Mouse (Mus musculus) heart, embryonic 14.5 days (tissue): ENCODE data around the gene Caskin1. TPM values are rescaled to one million over a fixed set of nuclear protein-coding genes. Genes with fewer than 3 reads are reported as not detected.

Source experiments
- ATAC-seq: fragments of 200-750 bp; cut with Nextera tagmentation; 2 replicates; pipeline ENCODE4 v1.8.0; 2017; ENCODE audit warnings: low read depth, moderate TSS enrichment; ENCODE audit not compliant: insufficient number of reproducible peaks, insufficient read depth, low FRiP score
- H3K27ac ChIP-seq, 2 experiments: fragments of 200-500 bp in 1 of 2; fragments of 300-500 bp in 1 of 2; sonication (generic) in 1 of 2; replicated peaks in 1 of 2; 2 replicates each; pipeline ENCODE4 v1.5.1; 2012 to 2014; ENCODE audit warnings: low read depth in 2 of 2, low read length in 2 of 2, control low read depth in 1 of 2, mild to moderate bottlenecking in 1 of 2, mixed read lengths in 1 of 2; ENCODE audit not compliant: control insufficient read depth in 1 of 2, insufficient read depth in 1 of 2
- H3K27me3 ChIP-seq: fragments of 300-500 bp; sonication (generic); 2 replicates; pipeline ENCODE4 v1.6.1; 2014; ENCODE audit warnings: mild to moderate bottlenecking, low read length, control low read depth; ENCODE audit not compliant: control insufficient read depth, insufficient read depth
- H3K36me3 ChIP-seq: fragments of 300-500 bp; sonication (generic); 2 replicates; pipeline ENCODE4 v1.6.1; 2014; ENCODE audit warnings: mild to moderate bottlenecking, control low read depth, low read length, mixed read lengths; ENCODE audit not compliant: control insufficient read depth, insufficient read depth
- H3K4me1 ChIP-seq, 2 experiments: fragments of 200-500 bp in 1 of 2; fragments of 300-500 bp in 1 of 2; sonication (generic) in 1 of 2; 2 replicates each; pipeline ENCODE4 v1.6.1; 2012 to 2014; ENCODE audit warnings: low read length in 2 of 2, control low read depth in 1 of 2, mixed read lengths in 1 of 2; ENCODE audit not compliant: control insufficient read depth in 2 of 2, insufficient read depth in 2 of 2
- H3K4me2 ChIP-seq: fragments of 300-500 bp; sonication (generic); 2 replicates; pipeline ENCODE4 v1.6.1; 2014; ENCODE audit warnings: mild to moderate bottlenecking, low read length
- H3K4me3 ChIP-seq, 2 experiments: fragments of 200-500 bp in 1 of 2; fragments of 300-500 bp in 1 of 2; sonication (generic) in 1 of 2; 2 replicates each; pipeline ENCODE4 v1.5.1; 2012 to 2014; ENCODE audit warnings: low read length in 2 of 2, mild to moderate bottlenecking in 2 of 2, control low read depth in 1 of 2, low read depth in 1 of 2, moderate library complexity in 1 of 2; ENCODE audit not compliant: control insufficient read depth in 1 of 2, insufficient read depth in 1 of 2
- H3K9ac ChIP-seq: fragments of 300-500 bp; sonication (generic); 2 replicates; pipeline ENCODE4 v1.6.1; 2014; ENCODE audit warnings: mild to moderate bottlenecking, low read length
- H3K9me3 ChIP-seq: fragments of 300-500 bp; sonication (generic); 2 replicates; pipeline ENCODE4 v1.6.1; 2016; ENCODE audit warnings: low read length, control low read depth; ENCODE audit not compliant: control insufficient read depth
- WGBS: fragments of 180-500 bp; shearing (Covaris S2); extraction: QIAGEN DNeasy Blood & Tissue Kit; methylation state at CpG from one replicate; pipeline ENCODE4 v1.1.7; 2014; 5-methylcytosine and 5-hydroxymethylcytosine counted together
- polyA plus RNA-seq: library from polyadenylated mRNA; unstranded; fragments of >200 nt; fragmentation: Nextera tagmentation; extraction: Ambion mirVana; gene quantifications from 2 replicates; pipeline ENCODE4 v1.2.1, GENCODE M21; 2014

Gene Caskin1
- polyA plus RNA-seq, 1 experiment from 2014 or later = 0.26 TPM

- Histone ChIP-seq H3K4me2 (peak overlapping the region; percentile 97), H3K4me1 (peaks cover 25 to 46% of the 10 kb centered on the region in 2 experiments), H3K9me3 (no peaks in the 10 kb centered on the region), H3K36me3 (peaks cover 21% of the 10 kb centered on the region), H3K4me3 (peak overlapping the region in 1 of 2 experiments; percentile 71; a peak in 1 of 4 replicates), H3K9ac (peak overlapping the region; percentile 88), H3K27ac (no peak overlapping the region), H3K27me3 (no peaks in the 10 kb centered on the region)
- no peak for ATAC-seq
- WGBS = 33% methylated on average over 5 of the region's 5 CpGs
These were observed 41.5 kb downstream of the Caskin1 start for GRCm38 (mm10) chr17:24529883-24530282.

GRCm38 (mm10) chr17:24530361-24531050 lies 42.1 kb downstream of the Caskin1 start:
- H3K27me3 ChIP-seq = no peaks in the 10 kb centered on the region
- H3K4me3 ChIP-seq = no peak overlapping the region
- H3K36me3 ChIP-seq = peaks cover 21% of the 10 kb centered on the region
- WGBS = 42% methylated on average over 8 of the region's 8 CpGs
- no peak for ATAC-seq
- H3K9me3 ChIP-seq = no peaks in the 10 kb centered on the region
- H3K9ac ChIP-seq = peak overlapping the region; percentile 88
- peak overlapping the region; percentile 97; the same call in 1 of the 2 replicates for H3K4me2 ChIP-seq
- peaks cover 21 to 40% of the 10 kb centered on the region in 2 experiments for H3K4me1 ChIP-seq
- no peak overlapping the region for H3K27ac ChIP-seq

GRCm38 (mm10) chr17:24531064-24531463 lies 42.7 kb downstream of the Caskin1 start:
- no peak overlapping the region for H3K27ac ChIP-seq
- WGBS = 69% methylated on average over 3 of the region's 3 CpGs
- H3K27me3 ChIP-seq = no peaks in the 10 kb centered on the region
- H3K9ac ChIP-seq = no peak overlapping the region
- H3K9me3 ChIP-seq = no peaks in the 10 kb centered on the region
- H3K4me1 ChIP-seq = peaks cover 20 to 38% of the 10 kb centered on the region in 2 experiments
- peaks cover 21% of the 10 kb centered on the region for H3K36me3 ChIP-seq
- no peak overlapping the region for H3K4me2 ChIP-seq
- ATAC-seq = no peak
- H3K4me3 ChIP-seq = no peak overlapping the region

GRCm38 (mm10) chr17:24532045-24532444 lies 43.6 kb downstream of the Caskin1 start:
- peaks cover 21% of the 10 kb centered on the region for H3K36me3 ChIP-seq
- no peak overlapping the region for H3K4me3 ChIP-seq
- no peaks in the 10 kb centered on the region for H3K27me3 ChIP-seq
- H3K4me2 ChIP-seq = no peak overlapping the region
- no peak overlapping the region for H3K27ac ChIP-seq
- ATAC-seq = no peak
- WGBS = 76% methylated on average over 7 of the region's 7 CpGs
- H3K9me3 ChIP-seq = no peaks in the 10 kb centered on the region
- peaks cover 17 to 32% of the 10 kb centered on the region in 2 experiments for H3K4me1 ChIP-seq
- H3K9ac ChIP-seq = no peak overlapping the region

- Histone ChIP-seq H3K36me3 (peaks cover 21% of the 10 kb centered on the region), H3K4me1 (peaks cover 17 to 31% of the 10 kb centered on the region in 2 experiments), H3K4me3 (peak overlapping the region; percentile 29 to 39), H3K9ac (peak overlapping the region; percentile 69), H3K27me3 (no peaks in the 10 kb centered on the region), H3K4me2 (peak overlapping the region; percentile 89), H3K27ac (no peak overlapping the region), H3K9me3 (no peaks in the 10 kb centered on the region)
- ATAC-seq = peak; percentile 61
- 7% methylated on average over 53 of the region's 53 CpGs for WGBS
These were observed 44.9 kb downstream of the Caskin1 start for GRCm38 (mm10) chr17:24533099-24533992.

- no peaks in the 10 kb centered on the region for H3K27me3 ChIP-seq
- H3K9ac ChIP-seq = peak within 1 kb of the TSS; percentile 69
- H3K4me2 ChIP-seq = peak within 1 kb of the TSS; percentile 89
- H3K9me3 ChIP-seq = no peaks in the 10 kb centered on the region
- H3K4me3 ChIP-seq = peak within 1 kb of the TSS; percentile 29 to 39
- H3K4me1 ChIP-seq = peaks cover 17 to 24% of the 10 kb centered on the region in 2 experiments
- 88% methylated on average over 8 of the region's 8 CpGs for WGBS
- no peak within 1 kb of the TSS for H3K27ac ChIP-seq
- ATAC-seq = no peak
- peaks cover 21% of the 10 kb centered on the region for H3K36me3 ChIP-seq
These were observed 45.8 kb downstream of the Caskin1 start, which contains the start of gene Rab26 for GRCm38 (mm10) chr17:24534160-24534718. Gene Rab26 (minus strand): TSS chr17:24534210.

- Histone ChIP-seq H3K36me3 (peaks cover 12% of the 10 kb centered on the region), H3K9me3 (no peaks in the 10 kb centered on the region), H3K9ac (no peak overlapping the region), H3K4me3 (no peak overlapping the region), H3K4me2 (no peak overlapping the region), H3K27ac (no peak overlapping the region), H3K27me3 (no peaks in the 10 kb centered on the region), H3K4me1 (peaks cover 8 to 14% of the 10 kb centered on the region in 2 experiments)
- ATAC-seq = no peak
- 35% methylated on average over 5 of the region's 5 CpGs for WGBS
These were observed 46.9 kb downstream of the Caskin1 start for GRCm38 (mm10) chr17:24535300-24535699.
